Mouse (Mus musculus): Measurements from ENCODE around the gene Adora1. TPM values are rescaled to one million over a fixed set of nuclear protein-coding genes. Genes with fewer than 3 reads are reported as not detected.

Gene Adora1
- polyA plus RNA-seq, 2 experiments, result 0.10 to 0.13 TPM

- Histone ChIP-seq H3K4me1 (replicated peaks; ENCODE audit: control insufficient read depth in 2 of 2, insufficient read depth in 2 of 2, low read length in 1 of 2) (peaks cover 3 to 17% of the 10 kb centered on the region in 2 experiments), H3K4me2 (ENCODE audit: low read depth) (no peak overlapping the region), H3K27ac (no peak overlapping the region), H3K4me3 (ENCODE audit: insufficient read depth in 1 of 2, low read depth in 2 of 2, low read length in 2 of 2) (no peak overlapping the region), H3K9me3 (ENCODE audit: control insufficient read depth, low read length) (no peaks in the 10 kb centered on the region), H3K36me3 (replicated peaks; ENCODE audit: control insufficient read depth, insufficient read depth, low read depth) (no peaks in the 10 kb centered on the region), H3K9ac (replicated peaks) (no peak overlapping the region), H3K27me3 (ENCODE audit: control insufficient read depth, insufficient read depth, low read length) (no peaks in the 10 kb centered on the region)
- WGBS (ENCODE audit: insufficient replicate concordance), result 81% methylated on average over 13 of the region's 13 CpGs
- no peak for TF ChIP-seq CTCF (IDR thresholded peaks at IDR 0.05; ENCODE audit: low read depth)
- no peak for TF ChIP-seq EP300 (IDR thresholded peaks at IDR 0.05; ENCODE audit: low read depth)
- ATAC-seq (ENCODE audit: insufficient read depth) (no peak), DNase-seq (ENCODE audit: low read depth in 3 of 3, low spot score in 3 of 3) (no peak)
Measured at GRCm38 (mm10) chr1:134204230-134204629, 31.0 kb downstream of the Adora1 start.

GRCm38 (mm10) chr1:134201751-134202420 is 33.3 kb downstream of the Adora1 start:
- WGBS (ENCODE audit: insufficient replicate concordance), result 48% methylated on average over 3 of the region's 3 CpGs
- no peak for DNase-seq (ENCODE audit: low read depth in 3 of 3, low spot score in 3 of 3)

GRCm38 (mm10) chr1:134200998-134201686 is 34.1 kb downstream of the Adora1 start:
- WGBS (ENCODE audit: insufficient replicate concordance), result 57% methylated on average over 6 of the region's 6 CpGs
- Histone ChIP-seq H3K27me3 (ENCODE audit: control insufficient read depth, insufficient read depth, low read length) (no peaks in the 10 kb centered on the region), H3K9ac (replicated peaks) (no peak overlapping the region), H3K4me2 (ENCODE audit: low read depth) (no peak overlapping the region), H3K4me3 (ENCODE audit: insufficient read depth in 1 of 2, low read depth in 2 of 2, low read length in 2 of 2) (no peak overlapping the region), H3K9me3 (ENCODE audit: control insufficient read depth, low read length) (no peaks in the 10 kb centered on the region), H3K36me3 (replicated peaks; ENCODE audit: control insufficient read depth, insufficient read depth, low read depth) (no peaks in the 10 kb centered on the region), H3K4me1 (replicated peaks; ENCODE audit: control insufficient read depth in 2 of 2, insufficient read depth in 2 of 2, low read length in 1 of 2) (peaks cover 3 to 12% of the 10 kb centered on the region in 2 experiments), H3K27ac (no peak overlapping the region)
- ATAC-seq (ENCODE audit: insufficient read depth) (no peak), DNase-seq (ENCODE audit: low read depth in 3 of 3, low spot score in 3 of 3) (no peak)
- TF ChIP-seq EP300 (IDR thresholded peaks at IDR 0.05; ENCODE audit: low read depth), result no peak
- no peak for TF ChIP-seq CTCF (IDR thresholded peaks at IDR 0.05; ENCODE audit: low read depth)

More at GRCm38 (mm10) chr1:134201751-134202420, 33.3 kb downstream of the Adora1 start:
- H3K36me3 ChIP-seq (replicated peaks; ENCODE audit: control insufficient read depth, insufficient read depth, low read depth), result no peaks in the 10 kb centered on the region
- no peaks in the 10 kb centered on the region for H3K9me3 ChIP-seq (ENCODE audit: control insufficient read depth, low read length)
- no peak overlapping the region for H3K27ac ChIP-seq
- H3K4me3 ChIP-seq (ENCODE audit: insufficient read depth in 1 of 2, low read depth in 2 of 2, low read length in 2 of 2), result no peak overlapping the region
- TF ChIP-seq CTCF (IDR thresholded peaks at IDR 0.05; ENCODE audit: low read depth) (peak; percentile 83), EP300 (IDR thresholded peaks at IDR 0.05; ENCODE audit: low read depth) (no peak)
- H3K27me3 ChIP-seq (ENCODE audit: control insufficient read depth, insufficient read depth, low read length), result no peaks in the 10 kb centered on the region
- no peak overlapping the region for H3K4me2 ChIP-seq (ENCODE audit: low read depth)
- H3K9ac ChIP-seq (replicated peaks), result no peak overlapping the region
- ATAC-seq (ENCODE audit: insufficient read depth), result no peak
- H3K4me1 ChIP-seq (replicated peaks; ENCODE audit: control insufficient read depth in 2 of 2, insufficient read depth in 2 of 2, low read length in 1 of 2), result peaks cover 3 to 17% of the 10 kb centered on the region in 2 experiments

- no peaks in the 10 kb centered on the region for H3K36me3 ChIP-seq (replicated peaks; ENCODE audit: control insufficient read depth, insufficient read depth, low read depth)
- H3K4me3 ChIP-seq (ENCODE audit: insufficient read depth in 1 of 2, low read depth in 2 of 2, low read length in 2 of 2), result no peak overlapping the region
- DNase-seq (ENCODE audit: low read depth in 3 of 3, low spot score in 3 of 3), result no peak
- WGBS (ENCODE audit: insufficient replicate concordance), result 47% methylated on average over 2 of the region's 2 CpGs
- H3K9ac ChIP-seq (replicated peaks), result no peak overlapping the region
- no peaks in the 10 kb centered on the region for H3K9me3 ChIP-seq (ENCODE audit: control insufficient read depth, low read length)
- ATAC-seq (ENCODE audit: insufficient read depth), result no peak
- no peak overlapping the region for H3K27ac ChIP-seq
- TF ChIP-seq CTCF (IDR thresholded peaks at IDR 0.05; ENCODE audit: low read depth) (no peak), EP300 (IDR thresholded peaks at IDR 0.05; ENCODE audit: low read depth) (no peak)
- peaks cover 0 to 9% of the 10 kb centered on the region in 2 experiments; a peak in 3 of 4 replicates for H3K4me1 ChIP-seq (replicated peaks; ENCODE audit: control insufficient read depth in 2 of 2, insufficient read depth in 2 of 2, low read length in 1 of 2)
- no peak overlapping the region for H3K4me2 ChIP-seq (ENCODE audit: low read depth)
- H3K27me3 ChIP-seq (ENCODE audit: control insufficient read depth, insufficient read depth, low read length), result no peaks in the 10 kb centered on the region
Measured at GRCm38 (mm10) chr1:134200481-134200880, 34.8 kb downstream of the Adora1 start.

All from liver, embryonic 14.5 days (tissue).